Mouse (Mus musculus) kidney, embryonic 16.5 days (tissue): Measurements from ENCODE around the gene Sacs. TPM values are rescaled to one million over a fixed set of nuclear protein-coding genes. Genes with fewer than 3 reads are reported as not detected.
"Not testable (repeated sequence)": the region's sequence is repeated elsewhere in the genome, so short reads cannot be mapped to it uniquely, and the experiment has no call there.

Experiments used
- ATAC-seq: fragments of 200-750 bp; cut with Nextera tagmentation; 2 replicates; pipeline ENCODE4 v1.8.0; 2017; ENCODE audit warnings: moderate TSS enrichment; ENCODE audit not compliant: low FRiP score, low TSS enrichment
- H3K27ac ChIP-seq: fragments of 300-500 bp; sonication (generic); 2 replicates; pipeline ENCODE4 v1.5.1; 2014; ENCODE audit warnings: low read length
- H3K27me3 ChIP-seq: fragments of 300-500 bp; sonication (generic); 2 replicates; pipeline ENCODE4 v1.6.1; 2014; ENCODE audit warnings: low read length, control low read depth, mixed read lengths; ENCODE audit not compliant: insufficient read depth
- H3K36me3 ChIP-seq: fragments of 300-500 bp; sonication (generic); 2 replicates; pipeline ENCODE4 v1.6.1; 2014; ENCODE audit warnings: low read length, control low read depth, mixed read lengths; ENCODE audit not compliant: insufficient read depth
- H3K4me1 ChIP-seq: fragments of 300-500 bp; sonication (generic); 2 replicates; pipeline ENCODE4 v1.6.1; 2014; ENCODE audit warnings: low read length, control low read depth, mixed read lengths; ENCODE audit not compliant: insufficient read depth
- H3K4me2 ChIP-seq: fragments of 300-500 bp; sonication (generic); replicated peaks from 2 replicates; pipeline ENCODE4 v1.6.1; 2014; ENCODE audit warnings: low read depth, low read length
- H3K4me3 ChIP-seq: fragments of 300-500 bp; sonication (generic); 2 replicates; pipeline ENCODE4 v1.5.1; 2014; ENCODE audit warnings: mild to moderate bottlenecking, low read length
- H3K9ac ChIP-seq: fragments of 300-500 bp; sonication (generic); replicated peaks from 2 replicates; pipeline ENCODE4 v1.6.1; 2014; ENCODE audit warnings: low read length
- H3K9me3 ChIP-seq: fragments of 300-500 bp; sonication (generic); 2 replicates; pipeline ENCODE4 v1.6.1; 2016; ENCODE audit warnings: low read length, control low read depth
- WGBS: fragments of 180-500 bp; shearing (Covaris S2); extraction: QIAGEN DNeasy Blood & Tissue Kit; methylation state at CpG from one replicate; pipeline ENCODE4 v1.1.7; 2014; 5-methylcytosine and 5-hydroxymethylcytosine counted together
- polyA plus RNA-seq: library from polyadenylated mRNA; unstranded; fragments of >200 nt; fragmentation: Nextera tagmentation; extraction: Ambion mirVana; gene quantifications from 2 replicates; pipeline ENCODE4 v1.2.1, GENCODE M21; 2015

Gene Sacs
- polyA plus RNA-seq, 1 experiment from 2014 or later = 1.5 TPM

GRCm38 (mm10) chr14:61127365-61127764, 10.9 kb upstream of the Sacs start:
- not testable (repeated sequence) for H3K36me3 ChIP-seq, H3K27ac ChIP-seq, H3K4me2 ChIP-seq, H3K4me3 ChIP-seq, H3K9me3 ChIP-seq, H3K4me1 ChIP-seq, H3K9ac ChIP-seq, H3K27me3 ChIP-seq
- ATAC-seq = 0 out of 2 replicates have a peak, but pooled peaks have one; percentile 46
- WGBS = 58% methylated on average over 6 of the region's 6 CpGs

DNA sequence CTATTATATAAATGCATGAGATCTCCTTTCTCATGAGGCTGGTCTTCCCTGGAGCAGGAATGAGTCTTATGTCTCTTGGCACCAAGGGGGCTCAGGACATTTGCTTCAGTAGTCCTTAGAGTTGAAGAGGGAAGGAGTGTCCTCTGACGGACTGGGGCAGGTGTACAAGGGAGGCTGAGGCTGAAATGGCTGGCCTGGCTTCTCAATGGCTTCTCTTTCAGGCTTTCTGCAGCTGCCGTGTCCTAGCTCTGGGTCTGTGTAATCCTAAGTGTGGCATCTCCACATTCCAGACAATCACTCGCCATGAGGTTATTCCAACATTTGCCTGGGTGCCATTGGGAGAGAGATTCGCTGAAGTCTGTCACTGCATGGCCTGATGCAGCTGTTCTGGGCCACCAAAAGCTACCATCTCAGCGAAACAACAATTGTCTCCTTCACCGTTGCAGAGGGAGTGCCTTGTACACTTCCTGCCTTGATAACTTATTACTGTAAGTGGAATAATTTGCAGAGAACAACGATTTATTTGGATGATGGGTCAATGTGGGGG, 9.2 kb upstream of the Sacs start:
- ATAC-seq = no peak
- H3K27me3 ChIP-seq = no peaks in the 10 kb centered on the region
- 76% methylated on average over 7 of the region's 7 CpGs for WGBS
- H3K36me3 ChIP-seq = no peaks in the 10 kb centered on the region
- H3K4me3 ChIP-seq = no peak overlapping the region
- no peak overlapping the region for H3K9ac ChIP-seq
- no peaks in the 10 kb centered on the region for H3K9me3 ChIP-seq
- no peak overlapping the region for H3K4me2 ChIP-seq
- H3K4me1 ChIP-seq = no peaks in the 10 kb centered on the region
- no peak overlapping the region for H3K27ac ChIP-seq

DNA sequence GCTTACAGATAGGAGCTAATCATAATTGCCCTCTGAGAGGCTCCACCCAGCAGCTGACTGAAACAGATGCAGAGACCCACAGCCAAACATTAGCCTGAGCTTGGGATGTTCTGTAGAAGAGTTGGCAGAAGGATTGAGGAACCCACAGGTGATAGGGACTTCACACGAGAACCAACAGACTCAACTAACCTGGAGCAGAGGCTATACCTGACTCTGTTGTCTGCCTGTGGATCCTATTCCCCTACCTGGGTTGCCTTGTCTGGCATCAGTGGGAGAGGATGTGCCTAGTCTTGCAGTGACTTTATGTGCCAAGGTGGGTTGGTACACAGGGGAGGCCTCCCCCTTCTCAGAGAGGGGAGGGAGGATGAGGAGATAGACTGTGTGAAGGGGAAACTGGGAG, 5.7 kb upstream of the Sacs start:
- Histone ChIP-seq H3K27me3 (no peaks in the 10 kb centered on the region), H3K36me3 (no peaks in the 10 kb centered on the region), H3K9ac (no peak overlapping the region), H3K4me1 (no peaks in the 10 kb centered on the region), H3K4me3 (no peak overlapping the region), H3K27ac (no peak overlapping the region), H3K4me2 (no peak overlapping the region), H3K9me3 (no peaks in the 10 kb centered on the region)
- 89% methylated on average over 1 of the region's 1 CpGs for WGBS
- no peak for ATAC-seq

DNA sequence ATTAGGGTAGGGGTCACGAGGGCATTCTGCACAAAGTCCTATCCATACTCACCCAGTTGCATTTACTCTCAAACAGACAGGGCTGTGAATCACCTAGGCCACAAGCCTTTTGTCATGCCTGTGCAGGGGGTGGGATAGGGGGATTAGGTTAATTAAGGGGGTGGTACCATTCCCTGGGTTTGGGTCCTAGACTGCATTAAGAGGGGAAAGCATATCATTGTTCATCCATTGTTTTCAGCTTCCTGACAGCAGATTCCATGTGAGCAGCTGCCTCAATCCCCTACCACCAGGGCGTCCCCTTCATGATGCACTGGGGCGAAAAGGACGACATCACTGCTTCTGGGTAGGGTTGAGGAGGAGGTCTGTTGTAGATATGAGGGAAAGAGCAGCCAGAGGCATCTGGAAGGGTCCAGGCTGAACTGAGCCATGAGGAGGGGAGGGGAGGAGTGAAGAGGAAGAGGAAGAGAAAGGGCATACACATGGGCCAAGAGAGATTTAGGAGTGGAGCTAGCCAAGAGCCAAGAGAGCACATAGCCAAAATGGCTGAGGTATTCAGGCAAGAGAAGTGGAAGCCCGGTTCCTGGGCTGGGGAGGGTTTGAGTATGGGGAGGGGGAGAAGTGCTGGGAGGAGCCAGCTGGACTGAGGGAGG, 3.8 kb upstream of the Sacs start:
- no peak overlapping the region for H3K27ac ChIP-seq
- no peaks in the 10 kb centered on the region for H3K36me3 ChIP-seq
- 67% methylated on average over 5 of the region's 5 CpGs for WGBS
- peaks cover 4% of the 10 kb centered on the region; the same call in 1 of the 2 replicates for H3K27me3 ChIP-seq
- no peaks in the 10 kb centered on the region for H3K9me3 ChIP-seq
- no peak overlapping the region for H3K9ac ChIP-seq
- no peak for ATAC-seq
- no peak overlapping the region for H3K4me2 ChIP-seq
- peaks cover 4% of the 10 kb centered on the region; the same call in 1 of the 2 replicates for H3K4me1 ChIP-seq
- H3K4me3 ChIP-seq = no peak overlapping the region

DNA sequence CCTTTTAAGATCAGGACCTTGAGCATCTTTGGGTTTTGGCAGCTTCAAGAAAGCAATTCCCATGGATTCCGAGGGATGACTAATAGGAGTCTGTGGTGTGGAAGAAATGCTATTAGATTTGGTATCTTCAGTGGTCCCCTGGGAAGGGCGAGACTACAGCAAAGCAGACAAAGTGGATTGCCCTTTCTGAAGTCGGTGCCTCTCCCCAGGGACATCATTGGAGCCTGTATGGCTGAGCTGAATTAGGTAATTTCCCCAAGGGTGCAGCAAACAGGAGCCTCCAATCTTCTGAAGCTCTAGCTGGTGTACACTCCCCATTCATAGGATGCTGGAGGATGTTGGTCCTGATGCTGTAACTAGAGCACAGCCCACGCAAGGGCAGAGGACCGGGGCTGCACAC, 847 bp upstream of the Sacs start:
- no peak overlapping the region for H3K4me2 ChIP-seq
- H3K9me3 ChIP-seq = no peaks in the 10 kb centered on the region
- H3K36me3 ChIP-seq = no peaks in the 10 kb centered on the region
- H3K4me1 ChIP-seq = peaks cover 4% of the 10 kb centered on the region; the same call in 1 of the 2 replicates
- 78% methylated on average over 5 of the region's 5 CpGs for WGBS
- H3K27me3 ChIP-seq = peaks cover 4% of the 10 kb centered on the region; the same call in 1 of the 2 replicates
- no peak for ATAC-seq
- no peak overlapping the region for H3K27ac ChIP-seq
- H3K4me3 ChIP-seq = no peak overlapping the region
- no peak overlapping the region for H3K9ac ChIP-seq

DNA sequence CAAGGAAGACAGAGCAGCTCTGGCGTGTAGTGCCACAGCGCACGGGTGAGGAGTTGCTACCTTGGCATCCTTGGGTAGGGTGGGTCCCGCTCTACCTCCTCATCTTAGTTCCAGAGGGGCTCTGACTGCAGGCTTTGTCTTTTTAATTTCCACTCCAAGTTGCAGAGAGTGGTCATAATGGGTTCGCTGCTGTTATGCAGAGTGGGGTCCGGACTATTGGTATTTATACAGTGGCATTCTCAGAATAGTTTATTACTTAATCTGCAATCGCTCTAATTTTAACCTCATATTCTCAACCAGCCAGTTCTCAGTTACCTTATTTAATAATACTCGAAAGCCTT, 440 bp downstream of the Sacs start:
- no peak overlapping the region for H3K27ac ChIP-seq
- peaks cover 8% of the 10 kb centered on the region; the same call in 1 of the 2 replicates for H3K4me1 ChIP-seq
- H3K4me2 ChIP-seq = peak overlapping the region; percentile 78
- no peaks in the 10 kb centered on the region for H3K36me3 ChIP-seq
- peak overlapping the region; percentile 55 for H3K4me3 ChIP-seq
- H3K27me3 ChIP-seq = peaks cover 4% of the 10 kb centered on the region; the same call in 1 of the 2 replicates
- ATAC-seq = no peak
- WGBS = 20% methylated on average over 8 of the region's 8 CpGs
- H3K9ac ChIP-seq = peak overlapping the region; percentile 64
- no peaks in the 10 kb centered on the region for H3K9me3 ChIP-seq

- Histone ChIP-seq H3K9me3 (no peaks in the 10 kb centered on the region), H3K4me3 (peak overlapping the region; percentile 26), H3K4me2 (peak overlapping the region; percentile 49), H3K9ac (no peak overlapping the region), H3K4me1 (peaks cover 7% of the 10 kb centered on the region; the same call in 1 of the 2 replicates), H3K36me3 (no peaks in the 10 kb centered on the region), H3K27ac (no peak overlapping the region), H3K27me3 (peaks cover 4% of the 10 kb centered on the region; the same call in 1 of the 2 replicates)
- ATAC-seq = no peak
- 25% methylated on average over 8 of the region's 8 CpGs for whole genome bisulfite sequencing
These were observed 5.1 kb downstream of the Sacs start for GRCm38 (mm10) chr14:61143358-61143757.

- no peaks in the 10 kb centered on the region for H3K36me3 ChIP-seq
- ATAC-seq = peak; percentile 76; the same call in 1 of the 2 replicates
- peak overlapping the region; percentile 26 for H3K4me3 ChIP-seq
- no peak overlapping the region for H3K9ac ChIP-seq
- no peak overlapping the region for H3K27ac ChIP-seq
- H3K4me1 ChIP-seq = 0 out of 2 replicates have a peak, but pooled peaks cover 3% of the 10 kb centered on the region
- no peaks in the 10 kb centered on the region for H3K9me3 ChIP-seq
- WGBS = 22% methylated on average over 11 of the region's 11 CpGs
- peaks cover 4% of the 10 kb centered on the region; the same call in 1 of the 2 replicates for H3K27me3 ChIP-seq
- peak overlapping the region; percentile 49 for H3K4me2 ChIP-seq
These were observed 5.6 kb downstream of the Sacs start for GRCm38 (mm10) chr14:61143869-61144268.

- not testable (repeated sequence) for H3K4me3 ChIP-seq, H3K4me2 ChIP-seq, H3K9ac ChIP-seq, H3K27me3 ChIP-seq, H3K9me3 ChIP-seq, H3K4me1 ChIP-seq, H3K36me3 ChIP-seq, H3K27ac ChIP-seq, ATAC-seq
- WGBS = 92% methylated on average over 12 of the region's 13 CpGs
These were observed 12.2 kb downstream of the Sacs start for GRCm38 (mm10) chr14:61150416-61150815.

- Histone ChIP-seq H3K4me3 (no peak overlapping the region), H3K27ac (no peak overlapping the region), H3K4me1 (no peaks in the 10 kb centered on the region), H3K36me3 (no peaks in the 10 kb centered on the region), H3K9me3 (no peaks in the 10 kb centered on the region), H3K4me2 (no peak overlapping the region), H3K27me3 (no peaks in the 10 kb centered on the region), H3K9ac (no peak overlapping the region)
- WGBS = 80% methylated on average over 6 of the region's 6 CpGs
- no peak for ATAC-seq
These were observed 16.8 kb downstream of the Sacs start for GRCm38 (mm10) chr14:61154900-61155585.
